Mouse (Mus musculus) adrenal gland, adult 2 months (tissue): ENCODE measurements around the gene Pick1. TPM values are rescaled to one million over a fixed set of nuclear protein-coding genes. Genes with fewer than 3 reads are reported as not detected.
"Not testable (repeated sequence)": the region's sequence is repeated elsewhere in the genome, so short reads cannot be mapped to it uniquely, and the experiment has no call there.

Experiments
- DNase-seq: peaks from one replicate; pipeline ENCODE4 v3.0.0; 2021
- polyA plus RNA-seq: library from polyadenylated mRNA; depleted of rRNA; stranded (reverse); fragments of >200 nt; gene quantifications from 2 replicates; pipeline ENCODE4 v1.2.3, GENCODE M21; 2012
- total RNA-seq, 2 experiments: library from RNA; stranded (reverse); gene quantifications; 2 replicates each; pipeline ENCODE4 v1.2.3; 2021

Pick1 gene
- total and polyA plus RNA-seq, 3 experiments: 14.6 to 19.7 (median 18.5) TPM

- peak; percentile 92 for DNase-seq
Measured at GRCm38 (mm10) chr15:79224685-79225084, 4.3 kb upstream of the Pick1 start.

- not testable (repeated sequence) for DNase-seq
Measured at GRCm38 (mm10) chr15:79225780-79226179, 3.2 kb upstream of the Pick1 start.

- DNase-seq: no peak
Measured at GRCm38 (mm10) chr15:79235268-79235667, 6.3 kb downstream of the Pick1 start.

- DNase-seq: no peak
Measured at GRCm38 (mm10) chr15:79238036-79238435, 9.1 kb downstream of the Pick1 start.

- DNase-seq: no peak
Measured at GRCm38 (mm10) chr15:79242574-79243233, 13.7 kb downstream of the Pick1 start.

- peak; percentile 94 for DNase-seq
Measured at GRCm38 (mm10) chr15:79243234-79244042, 14.5 kb downstream of the Pick1 start.

- DNase-seq: peak; percentile 83
Measured at GRCm38 (mm10) chr15:79244071-79244893, 15.3 kb downstream of the Pick1 start.

GRCm38 (mm10) chr15:79245321-79245720, 16.3 kb downstream of the Pick1 start:
- no peak for DNase-seq

GRCm38 (mm10) chr15:79250236-79250635, 21.3 kb downstream of the Pick1 start:
- no peak for DNase-seq

GRCm38 (mm10) chr15:79251168-79251567, 22.2 kb downstream of the Pick1 start:
- no peak for DNase-seq

- DNase-seq: no peak
Measured at GRCm38 (mm10) chr15:79251781-79252491, 23.0 kb downstream of the Pick1 start.

GRCm38 (mm10) chr15:79252580-79252979, 23.6 kb downstream of the Pick1 start:
- no peak for DNase-seq

GRCm38 (mm10) chr15:79254661-79255060, 25.7 kb downstream of the Pick1 start, which contains the start of gene Slc16a8:
Gene Slc16a8, minus strand, starts transcription at chr15:79254761.
- DNase-seq: no peak

GRCm38 (mm10) chr15:79258521-79258920, 29.5 kb downstream of the Pick1 start:
- no peak for DNase-seq

- peak; percentile 52 for DNase-seq
Measured at GRCm38 (mm10) chr15:79261095-79261725, 32.2 kb downstream of the Pick1 start.

GRCm38 (mm10) chr15:79261757-79262156, 32.8 kb downstream of the Pick1 start:
- DNase-seq: no peak

GRCm38 (mm10) chr15:79262375-79262774, 33.4 kb downstream of the Pick1 start:
- DNase-seq: no peak

GRCm38 (mm10) chr15:79262786-79263309, 33.9 kb downstream of the Pick1 start:
- DNase-seq: no peak

- no peak for DNase-seq
Measured at GRCm38 (mm10) chr15:79263726-79264125, 34.8 kb downstream of the Pick1 start.

GRCm38 (mm10) chr15:79265384-79265783, 36.4 kb downstream of the Pick1 start:
- DNase-seq: no peak

- DNase-seq: no peak
Measured at GRCm38 (mm10) chr15:79268521-79268920, 39.5 kb downstream of the Pick1 start.
